Mouse (Mus musculus): ENCODE results near the gene Cbx8. TPM values are rescaled to one million over a fixed set of nuclear protein-coding genes. Genes with fewer than 3 reads are reported as not detected.

The Cbx8 gene
- polyA plus RNA-seq, 1 experiment, result 5.4 TPM

GRCm38 (mm10) chr11:119051426-119051825 is 10.7 kb upstream of the Cbx8 start:
- no peak for DNase-seq (ENCODE audit: low spot score)

GRCm38 (mm10) chr11:119050361-119050760 is 9.6 kb upstream of the Cbx8 start:
- DNase-seq (ENCODE audit: low spot score), result no peak

- DNase-seq (ENCODE audit: low spot score), result no peak
Measured at GRCm38 (mm10) chr11:119048133-119048510, 7.4 kb upstream of the Cbx8 start.

DNA sequence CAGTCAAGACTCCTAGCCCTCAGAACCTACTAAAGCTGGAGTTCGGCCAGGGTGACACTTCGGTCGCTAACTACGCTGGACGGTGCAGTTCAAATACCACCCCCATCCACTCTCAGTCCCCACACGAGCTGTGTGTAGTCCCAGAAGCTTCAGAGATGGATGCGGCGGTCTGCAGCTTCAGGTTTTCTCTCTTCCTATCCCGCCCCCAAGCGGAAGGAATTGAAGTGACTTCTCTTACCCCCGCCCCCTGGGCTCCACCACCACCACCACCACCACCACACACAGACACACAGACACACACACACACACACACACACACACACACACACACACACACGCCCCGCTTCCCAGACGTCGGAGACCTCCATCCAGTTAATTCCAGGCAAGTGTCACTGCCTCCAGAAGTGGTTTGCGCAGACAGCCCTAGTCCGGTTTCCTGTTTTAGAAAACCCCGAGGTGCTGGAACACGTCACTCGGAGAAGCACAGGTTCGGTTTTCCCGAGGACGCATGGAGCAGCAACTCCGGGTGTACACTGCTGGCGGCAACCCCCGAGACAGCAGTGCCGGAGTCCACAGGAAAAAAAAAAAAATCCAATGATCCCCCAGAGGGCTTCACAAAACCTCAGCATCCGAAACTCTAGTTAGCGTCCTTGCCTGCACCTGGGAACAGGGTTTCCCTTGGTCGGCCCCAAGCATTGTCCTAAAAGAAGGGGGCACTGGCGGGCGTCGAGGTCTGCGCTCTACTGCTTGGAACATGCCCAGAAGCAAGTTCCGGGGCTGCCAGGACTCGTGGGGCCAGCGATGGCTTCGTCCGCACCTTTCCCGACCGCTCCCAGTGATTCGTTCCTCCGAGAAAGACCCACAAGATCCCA is 6.7 kb upstream of the Cbx8 start:
- DNase-seq (ENCODE audit: low spot score), result no peak

- DNase-seq (ENCODE audit: low spot score), result no peak
Measured at GRCm38 (mm10) chr11:119046601-119047245, 6.0 kb upstream of the Cbx8 start.

DNA sequence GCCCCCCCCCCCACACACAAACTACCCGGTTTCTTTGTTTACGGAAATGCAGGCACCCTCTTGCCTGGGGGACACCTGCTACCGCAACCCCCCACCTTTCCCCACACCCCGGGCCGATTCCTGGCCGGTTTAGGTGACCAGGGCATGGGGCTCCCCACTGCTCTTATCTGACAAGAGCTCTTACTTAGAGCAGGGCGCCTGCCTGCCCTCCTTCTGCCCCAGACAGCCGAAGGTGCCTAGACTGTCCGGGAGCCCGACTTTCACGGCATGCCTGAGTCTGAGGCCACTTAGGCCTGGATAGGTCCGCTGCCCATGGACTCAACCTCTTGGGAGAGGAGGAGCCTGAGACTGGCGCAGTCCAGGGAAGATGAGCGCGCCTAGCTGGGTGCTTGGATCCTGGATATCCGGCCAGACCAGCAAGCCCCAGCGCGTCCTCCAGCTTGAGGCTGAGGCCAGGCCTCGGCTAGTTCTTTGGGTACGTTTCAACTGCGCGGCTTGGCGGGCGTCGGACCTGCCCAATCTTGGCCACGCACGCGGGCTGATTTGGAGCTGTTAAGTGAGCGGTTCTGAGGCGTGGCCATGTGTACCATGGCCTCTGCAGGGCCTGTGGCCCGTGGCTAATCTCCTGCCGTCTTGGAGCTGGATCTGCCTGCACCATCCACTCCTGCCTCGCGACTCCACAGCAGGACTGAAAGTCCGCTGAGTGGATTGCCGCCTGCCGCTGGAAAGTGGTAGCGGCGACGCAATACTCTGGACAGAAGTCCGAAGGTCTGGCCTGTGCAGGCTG is 4.0 kb upstream of the Cbx8 start:
- DNase-seq (ENCODE audit: low spot score), result no peak

DNA sequence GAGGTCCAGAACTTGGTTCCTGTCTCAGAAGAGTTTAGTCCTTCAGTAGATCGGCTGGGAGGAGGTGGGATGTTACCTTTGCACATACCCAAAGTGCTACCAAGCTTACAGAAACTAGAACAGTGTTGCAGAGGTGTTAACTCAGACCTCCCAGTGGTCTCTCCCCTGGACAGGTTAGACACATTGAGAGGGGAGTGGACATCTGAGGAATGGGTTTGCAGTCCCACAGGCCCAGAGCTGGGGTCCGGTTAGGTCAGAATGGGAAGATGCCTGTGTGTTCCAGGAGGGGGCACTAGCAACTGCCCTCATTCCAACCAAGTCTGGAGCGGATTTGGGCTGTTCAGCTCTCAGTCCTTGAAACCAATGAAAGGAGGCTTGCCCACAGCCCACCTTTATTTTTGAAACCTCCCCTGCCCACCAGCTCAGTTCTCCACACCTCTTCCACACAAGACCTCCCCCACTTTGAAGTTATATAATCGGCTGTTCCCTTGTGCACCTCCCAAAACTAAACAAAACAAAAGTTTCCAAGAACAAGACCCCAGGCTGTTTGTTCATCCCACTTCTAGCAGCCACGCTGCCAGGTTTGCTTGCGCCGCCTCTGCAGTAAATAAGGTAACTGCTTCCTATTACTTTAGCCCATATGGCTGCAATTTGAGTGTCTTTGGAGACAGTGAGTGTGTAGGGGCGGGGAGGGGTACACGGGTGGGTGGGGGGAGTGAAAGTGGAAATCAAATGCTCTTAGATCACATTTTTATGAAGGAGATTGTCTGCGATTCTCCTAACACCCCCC is 3.2 kb upstream of the Cbx8 start:
- DNase-seq (ENCODE audit: low spot score), result no peak

DNA sequence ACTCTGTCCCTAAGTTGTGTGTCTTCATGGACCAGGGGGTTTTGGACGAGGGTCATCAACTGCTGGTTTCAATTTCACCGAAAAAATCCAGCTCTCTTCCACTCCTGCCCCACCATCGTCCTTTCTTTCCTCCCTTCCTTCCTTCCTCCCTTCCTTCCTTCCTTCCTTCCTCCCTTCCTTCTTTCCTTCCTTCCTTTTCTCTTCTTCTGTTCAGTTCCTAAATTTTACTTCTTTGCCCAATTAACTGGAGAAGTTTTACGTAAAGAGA is 2.4 kb upstream of the Cbx8 start:
- DNase-seq (ENCODE audit: low spot score), result no peak

DNA sequence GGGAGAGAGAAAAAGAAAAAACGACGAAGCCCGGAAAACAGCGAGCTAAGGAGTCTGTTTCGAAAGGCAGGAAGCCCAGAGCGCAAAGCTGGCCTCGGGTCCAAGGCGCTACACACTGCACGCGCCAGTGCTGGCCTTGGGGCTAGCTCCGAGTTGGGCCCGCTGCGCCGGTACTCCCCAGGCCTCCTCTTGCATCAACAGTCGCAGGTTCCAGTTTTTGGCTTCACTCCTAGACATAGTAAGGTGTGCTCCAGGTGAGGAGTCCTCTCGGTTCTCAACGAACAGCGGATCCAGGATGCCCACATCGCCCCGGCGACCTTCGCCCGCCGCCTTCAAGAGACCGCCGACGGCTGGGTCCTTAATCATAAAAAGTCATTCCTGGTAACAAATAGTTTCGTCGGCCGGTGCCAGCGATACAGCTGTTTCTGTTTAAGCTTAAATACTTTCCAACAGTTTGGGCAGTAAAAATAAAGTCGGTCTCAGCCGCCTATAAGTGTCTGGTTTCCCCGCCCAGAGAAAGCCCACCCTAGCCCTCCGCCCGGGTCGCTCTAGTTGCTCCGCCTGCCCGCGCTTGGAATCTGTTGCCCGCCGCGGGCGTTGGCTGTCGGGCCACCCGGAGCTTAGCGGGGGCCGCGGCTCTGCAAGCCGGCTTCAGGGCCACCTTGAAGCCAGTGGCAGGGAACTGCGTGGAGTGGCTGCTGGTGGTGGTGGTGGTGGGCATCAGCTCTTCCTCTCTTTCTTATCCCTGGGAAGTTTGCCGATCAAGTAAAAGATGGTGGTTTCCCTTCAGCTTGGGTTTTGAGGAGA is 1.9 kb upstream of the Cbx8 start:
- DNase-seq (ENCODE audit: low spot score), result no peak

DNA sequence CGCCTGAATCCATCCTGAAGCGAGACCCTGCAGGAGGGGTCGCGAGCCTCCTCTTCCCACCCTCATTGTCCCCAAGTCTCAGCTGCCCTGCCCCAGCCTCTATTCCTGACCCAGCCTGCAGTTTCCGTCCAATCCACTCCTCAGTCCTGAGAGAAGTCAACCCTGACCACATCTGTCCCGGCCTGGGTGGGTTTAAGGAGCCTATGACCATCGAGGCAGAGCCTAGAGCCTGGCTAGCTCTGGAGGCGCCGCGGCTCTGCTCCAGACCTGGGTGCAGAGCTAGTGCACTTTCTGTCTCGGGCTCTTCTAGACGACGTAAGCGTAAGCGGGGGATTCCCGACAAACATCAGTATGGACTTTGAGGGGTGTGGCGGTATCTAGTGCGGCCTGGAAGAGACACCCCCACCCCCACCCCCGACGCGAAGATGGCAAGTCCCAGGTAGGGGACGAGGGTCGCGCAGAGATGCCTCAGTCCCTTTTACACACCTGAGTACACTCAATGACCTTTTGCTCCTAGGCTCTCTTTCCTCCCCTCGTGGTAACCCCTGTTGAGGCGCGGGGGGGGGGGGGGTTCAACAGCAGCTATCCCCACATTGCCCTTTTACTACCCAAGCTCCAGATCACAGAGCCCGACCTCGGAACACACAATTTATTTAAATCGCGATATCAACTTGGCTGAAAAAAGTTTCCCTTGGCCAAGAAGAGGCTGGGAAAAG is 1.1 kb upstream of the Cbx8 start:
- DNase-seq (ENCODE audit: low spot score), result no peak

DNA sequence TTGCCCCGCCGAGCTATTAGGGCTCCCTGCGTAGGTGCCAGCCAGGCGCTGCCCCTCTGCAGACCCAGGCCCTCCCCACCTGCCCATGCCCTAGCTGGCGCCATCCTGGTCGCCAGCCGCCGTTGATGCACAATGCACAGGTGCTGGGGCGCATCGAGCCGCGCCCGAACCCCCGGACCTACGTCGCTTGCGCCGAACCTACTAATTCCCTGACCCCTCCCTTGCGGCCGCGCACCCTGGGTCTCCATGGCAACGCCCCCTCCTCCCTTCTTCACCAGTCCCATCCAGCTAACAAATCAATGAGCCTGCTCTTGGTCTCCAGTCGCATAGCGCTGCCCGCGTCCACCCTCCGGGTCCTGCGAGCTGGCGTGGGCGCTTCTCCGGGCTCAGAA is 552 bp upstream of the Cbx8 start:
- DNase-seq (ENCODE audit: low spot score), result no peak

- no peak for DNase-seq (ENCODE audit: low spot score)
Measured at GRCm38 (mm10) chr11:119039732-119040512, 847 bp downstream of the Cbx8 start.

GRCm38 (mm10) chr11:119038744-119039484 is 1.9 kb downstream of the Cbx8 start:
- no peak for DNase-seq (ENCODE audit: low spot score)

DNA sequence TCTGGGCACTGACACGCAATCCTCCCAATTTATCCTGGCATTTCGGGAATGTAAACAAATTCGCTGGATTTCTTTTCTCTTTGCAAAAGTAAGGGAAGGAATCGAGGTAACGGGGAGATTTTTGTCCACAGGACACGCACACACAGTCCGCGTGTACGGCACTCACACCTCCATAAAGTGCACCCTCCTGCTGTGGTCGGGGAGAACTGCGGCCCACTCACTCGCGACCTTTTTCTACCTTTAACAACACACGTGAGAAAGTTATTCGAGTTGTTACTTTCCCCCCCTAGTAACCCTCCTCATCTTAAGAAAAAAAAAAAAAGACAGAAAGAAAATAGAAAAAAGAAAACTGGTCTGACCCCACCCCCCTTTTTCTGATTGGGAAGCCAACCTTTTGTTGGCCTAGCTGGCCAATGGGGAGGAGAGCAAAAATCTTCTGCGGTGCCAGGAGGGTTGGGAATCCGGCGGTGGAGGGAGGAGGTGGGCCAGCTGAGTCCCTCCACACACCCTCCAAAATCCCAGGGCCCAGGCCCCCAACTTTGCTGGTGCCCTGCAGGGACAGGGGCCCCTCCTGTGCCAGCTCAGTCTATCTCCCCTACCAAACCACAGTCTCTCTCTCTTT is 2.9 kb downstream of the Cbx8 start:
- no peak for DNase-seq (ENCODE audit: low spot score)

GRCm38 (mm10) chr11:119036934-119037779 is 3.6 kb downstream of the Cbx8 start:
- no peak for DNase-seq (ENCODE audit: low spot score)

- DNase-seq (ENCODE audit: low spot score), result no peak
Measured at GRCm38 (mm10) chr11:119036447-119036846, 4.3 kb downstream of the Cbx8 start.

DNA sequence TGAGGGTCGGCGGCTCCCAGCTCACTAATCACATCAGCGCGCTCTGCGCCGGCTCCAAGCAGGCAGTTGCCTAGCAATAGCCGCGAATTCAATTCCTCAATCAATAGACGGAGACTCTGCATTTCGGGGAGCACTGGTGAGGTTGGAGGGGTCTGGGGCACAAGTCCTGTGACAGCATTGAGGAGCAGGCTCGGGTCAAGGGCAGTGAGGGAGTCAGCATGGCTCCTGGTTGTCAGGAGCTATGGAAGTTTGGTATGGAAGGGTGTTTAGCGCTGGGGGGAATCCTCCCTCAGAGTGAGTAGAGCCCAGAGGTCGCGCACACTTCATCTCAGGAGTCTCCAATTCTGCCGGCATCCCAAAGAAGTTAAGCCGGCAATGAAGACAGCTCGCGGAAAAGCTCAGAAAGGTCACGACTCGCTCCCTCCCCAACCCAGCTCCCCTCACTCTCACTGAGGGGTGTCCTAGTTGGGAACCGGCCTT is 5.0 kb downstream of the Cbx8 start:
- no peak for DNase-seq (ENCODE audit: low spot score)
